17 mouse cellular contexts compared by ENCODE assay signal in genomic region chr5:146900331-146900730, GRCm38 (mm10). TPM values are rescaled to one million over a fixed set of nuclear protein-coding genes. Genes with fewer than 3 reads are reported as not detected.
DNase-seq lines count a peak whose midpoint lies in the region; ATAC-seq and TF ChIP-seq lines count a peak whose summit lies in the region.
"Had no signal": no experiment of that assay in that cellular context is flagged by ENCODE, and none has a peak within 500 bp of the region (broad histone marks: within the 10 kb centered on the region; RNA-seq: fewer than 3 reads in every experiment).

No protein-coding gene starts in this region.

- TF ChIP-seq POLR2A in kidney, adult 2 months (IDR thresholded peaks at IDR 0.05; ENCODE audit: low read depth, low read length) = no peak

- peak; percentile 12 for DNase-seq in gastrocnemius, adult 18-20 months (ENCODE audit: low spot score)
- no peak for DNase-seq in gastrocnemius, adult 2 months
- peak; percentile 32 for DNase-seq in kidney, adult 2 months
- DNase-seq in lung, postnatal 4 days = peak; percentile 16 to 36
- DNase-seq in lung, postnatal 14 days = no peak
- DNase-seq: adrenal gland, postnatal 25 days; B cell, adult 2 months; cerebellum, adult 9-10 months; right cerebral cortex, postnatal 14 days; thymus, postnatal 25 days had no signal

- ATAC-seq in kidney, embryonic 15.5 days (replicated peaks; ENCODE audit: low FRiP score) = no peak
- ATAC-seq in inflammation-experienced regulatory T-cells, adult 6 months = no peak
- ATAC-seq: activated CD4-positive, CD25-positive, alpha-beta regulatory T cell, adult 4 months had no signal

- H3K27ac ChIP-seq in gastrocnemius, adult 2 months = no peak overlapping the region
- no peak overlapping the region for H3K27ac ChIP-seq in kidney, adult 2 months (ENCODE audit: insufficient read depth, low read depth, low read length)
- no peak overlapping the region for H3K27ac ChIP-seq in kidney, embryonic 15.5 days
- 0 out of 2 replicates have a peak overlapping the region, but pooled peaks have one; percentile 4 for H3K27ac ChIP-seq in brown adipose tissue, adult 24 weeks (replicated peaks; ENCODE audit: low read depth, low read length)
- H3K27ac ChIP-seq: forebrain, embryonic 12.5 days; limb, embryonic 15.5 days had no signal

- no peaks in the 10 kb centered on the region for H3K27me3 ChIP-seq in kidney, adult 2 months (replicated peaks; ENCODE audit: control insufficient read depth, insufficient read depth, low read length)
- H3K27me3 ChIP-seq in kidney, embryonic 15.5 days = no peaks in the 10 kb centered on the region
- H3K27me3 ChIP-seq: forebrain, embryonic 12.5 days; limb, embryonic 15.5 days had no signal

- H3K4me3 ChIP-seq in gastrocnemius, adult 2 months = no peak overlapping the region
- H3K4me3 ChIP-seq in kidney, adult 2 months (ENCODE audit: insufficient read depth, low read depth, low read length) = no peak overlapping the region
- H3K4me3 ChIP-seq in kidney, embryonic 15.5 days (replicated peaks) = no peak overlapping the region
- H3K4me3 ChIP-seq in brown adipose tissue, adult 24 weeks (ENCODE audit: insufficient read depth, low read depth, low read length) = no peak overlapping the region
- H3K4me3 ChIP-seq: forebrain, embryonic 12.5 days; limb, embryonic 15.5 days had no signal

- no peaks in the 10 kb centered on the region for H3K4me1 ChIP-seq in kidney, adult 2 months (ENCODE audit: control insufficient read depth, insufficient read depth, low read length)
- 0 out of 2 replicates have a peak, but pooled peaks cover 5% of the 10 kb centered on the region for H3K4me1 ChIP-seq in kidney, embryonic 15.5 days
- no peaks in the 10 kb centered on the region for H3K4me1 ChIP-seq in brown adipose tissue, adult 24 weeks (ENCODE audit: control insufficient read depth, insufficient read depth, insufficient read length, low read length)
- H3K4me1 ChIP-seq: forebrain, embryonic 12.5 days; limb, embryonic 15.5 days had no signal

- no peak for TF ChIP-seq CTCF in gastrocnemius, adult 2 months (IDR thresholded peaks at IDR 0.05)
- TF ChIP-seq CTCF in kidney, adult 2 months (conservative IDR thresholded peaks at IDR 0.05; ENCODE audit: insufficient read depth, insufficient read length, low read depth, low read length) = no peak

- 52% methylated on average over 7 of the region's 7 CpGs for WGBS in kidney, adult 2 months
- 51% methylated on average over 7 of the region's 7 CpGs for WGBS in kidney, embryonic 15.5 days

- H3K36me3 ChIP-seq in kidney, adult 2 months (ENCODE audit: control insufficient read depth, insufficient read depth, low read length) = no peaks in the 10 kb centered on the region
- H3K36me3 ChIP-seq in kidney, embryonic 15.5 days = no peaks in the 10 kb centered on the region
- H3K36me3 ChIP-seq: forebrain, embryonic 12.5 days; limb, embryonic 15.5 days had no signal

- no peak overlapping the region for H3K4me2 ChIP-seq in kidney, embryonic 15.5 days
- H3K4me2 ChIP-seq: forebrain, embryonic 12.5 days; limb, embryonic 15.5 days had no signal

- H3K9me3 ChIP-seq in kidney, embryonic 15.5 days (replicated peaks) = no peaks in the 10 kb centered on the region
- H3K9me3 ChIP-seq: forebrain, embryonic 12.5 days; limb, embryonic 15.5 days had no signal

- intact Hi-C loops in gastrocnemius, adult 2 months (cut with DNase I) = no loop called here

- no peak overlapping the region for H3K9ac ChIP-seq in kidney, embryonic 15.5 days
- H3K9ac ChIP-seq: forebrain, embryonic 12.5 days; limb, embryonic 15.5 days had no signal

RNA-seq across cellular contexts. Expression of gene Gtf3a, which starts 48.1 kb away (rescaled TPM):
- 10 to 100 TPM; 26.4 to 27.9 TPM for total RNA-seq in gastrocnemius, adult 18-20 months (2021)
- total RNA-seq in gastrocnemius, adult 2 months (2021) = 10 to 100 TPM; 25.7 to 31.9 TPM
- polyA plus RNA-seq in kidney, adult 2 months (2012; rRNA removed) = 52.3 and 68.0 TPM in 2 replicates
- 120 and 125 TPM in 2 replicates for polyA plus RNA-seq in kidney, embryonic 15.5 days (2015; fragmentation: Nextera tagmentation; extraction: Ambion mirVana)
- polyA plus RNA-seq in brown adipose tissue, adult 24 weeks (2012; ENCODE audit: insufficient read depth, insufficient read length, missing spikeins) = 36.4 and 46.3 TPM in 2 replicates
- polyA plus RNA-seq in inflammation-experienced regulatory T-cells, adult 6 months (2017; shearing (Covaris generic)) = 10 to 100 TPM; 13.5 to 44.2 (median 38.2) TPM

RNA-seq across cellular contexts. Expression of gene Rasl11a, which starts 55.5 kb away (rescaled TPM):
- total RNA-seq in gastrocnemius, adult 18-20 months (2021) = 1 to 10 TPM; 1.7 to 1.8 TPM
- 1 to 10 TPM; 1.7 to 2.0 TPM for total RNA-seq in gastrocnemius, adult 2 months (2021)
- polyA plus RNA-seq in kidney, adult 2 months (2012; rRNA removed) = 17.4 and 20.2 TPM in 2 replicates
- polyA plus RNA-seq in kidney, embryonic 15.5 days (2015; fragmentation: Nextera tagmentation; extraction: Ambion mirVana) = 78.6 and 87.4 TPM in 2 replicates
- 1.5 and 5.1 TPM in 2 replicates for polyA plus RNA-seq in brown adipose tissue, adult 24 weeks (2012; ENCODE audit: insufficient read depth, insufficient read length, missing spikeins)
- polyA plus RNA-seq in inflammation-experienced regulatory T-cells, adult 6 months (2017; shearing (Covaris generic)) = 10 to 100 TPM in 1 of 3 experiments, 1 to 10 TPM in 2; 6.9 to 10.7 (median 8.0) TPM
- total RNA-seq: megakaryocyte, adult 5-6 weeks had no signal

Comparison
In these comparisons a context has a peak if more than half of its experiments do, and no peak if none do; other contexts are left out.
1. DNase-seq: peak in gastrocnemius, adult 18-20 months (single experiment), kidney, adult 2 months (single experiment) and lung, postnatal 4 days (2 of 2); none in gastrocnemius, adult 2 months (single experiment) and lung, postnatal 14 days (single experiment).